Mouse (Mus musculus) layer of hippocampus, adult 8-10 months (tissue): ENCODE data around the gene Drg1. TPM values are rescaled to one million over a fixed set of nuclear protein-coding genes. Genes with fewer than 3 reads are reported as not detected.

Source experiments
- total RNA-seq, 4 experiments: library from RNA; stranded (reverse); gene quantifications; 2 replicates each; pipeline ENCODE4 v1.2.4; 2022

Gene Drg1
- total RNA-seq, 4 experiments from 2014 or later = 89.3 to 113 (median 99.1) TPM

Other genes starting within 250 kb of the Drg1 start
- 100 to 1,000 TPM in 1 of 4 experiments, 10 to 100 TPM in 3; 78.7 to 104 (median 90.0) TPM for gene Sfi1, start 73.0 kb downstream of the Drg1 start, total RNA-seq
- 10 to 100 TPM; 65.3 to 75.5 (median 69.9) TPM for gene Eif4enif1, start 64.0 kb downstream of the Drg1 start, total RNA-seq
- 10 to 100 TPM; 53.5 to 58.4 (median 56.7) TPM for gene Patz1, start 22.5 kb upstream of the Drg1 start, total RNA-seq
- 10 to 100 TPM; 38.2 to 53.1 (median 46.4) TPM for gene Pik3ip1, start 64.0 kb upstream of the Drg1 start, total RNA-seq
- 100 to 1,000 TPM in 3 of 4 experiments, 10 to 100 TPM in 1; 91.2 to 111 (median 105) TPM for gene Limk2, start 142.8 kb upstream of the Drg1 start, total RNA-seq
- gene Rnf185, start 185.9 kb upstream of the Drg1 start, total RNA-seq = 10 to 100 TPM; 26.4 to 31.9 (median 30.0) TPM
- gene Pla2g3, start 221.9 kb upstream of the Drg1 start, total RNA-seq = 1 to 10 TPM in 3 of 4 experiments, under 1 TPM in 1; 0.99 to 1.7 (median 1.5) TPM
- 10 to 100 TPM; 67.5 to 75.8 (median 73.6) TPM for gene Inpp5j, start 238.4 kb upstream of the Drg1 start, total RNA-seq
- 100 to 1,000 TPM; 161 to 198 (median 177) TPM for gene Selenom, start 248.3 kb upstream of the Drg1 start, total RNA-seq